Mouse (Mus musculus) left cerebral cortex, postnatal 36 days (tissue): ENCODE measurements at regions not wholly inside any gene's neighbourhood (a gene's known extent, or its start where the extent isn't known, plus 50 kb on each side); places are given as distances from the start of the nearest gene placed in this dataset.
"Not testable (repeated sequence)": the region's sequence is repeated elsewhere in the genome, so short reads cannot be mapped to it uniquely, and the experiment has no call there.

ENCODE experiments used
- DNase-seq, 2 experiments: peaks; one replicate each; pipeline ENCODE4 v3.0.0; 2021 to 2022; ENCODE audit warnings: low spot score in 2 of 2, mixed read lengths in 1 of 2
- intact Hi-C: fragments of 180-260 bp; cut with DNase I; formaldehyde crosslinking; loops from one replicate; pipeline ENCODE4 v1.15.1; 2025

DNA sequence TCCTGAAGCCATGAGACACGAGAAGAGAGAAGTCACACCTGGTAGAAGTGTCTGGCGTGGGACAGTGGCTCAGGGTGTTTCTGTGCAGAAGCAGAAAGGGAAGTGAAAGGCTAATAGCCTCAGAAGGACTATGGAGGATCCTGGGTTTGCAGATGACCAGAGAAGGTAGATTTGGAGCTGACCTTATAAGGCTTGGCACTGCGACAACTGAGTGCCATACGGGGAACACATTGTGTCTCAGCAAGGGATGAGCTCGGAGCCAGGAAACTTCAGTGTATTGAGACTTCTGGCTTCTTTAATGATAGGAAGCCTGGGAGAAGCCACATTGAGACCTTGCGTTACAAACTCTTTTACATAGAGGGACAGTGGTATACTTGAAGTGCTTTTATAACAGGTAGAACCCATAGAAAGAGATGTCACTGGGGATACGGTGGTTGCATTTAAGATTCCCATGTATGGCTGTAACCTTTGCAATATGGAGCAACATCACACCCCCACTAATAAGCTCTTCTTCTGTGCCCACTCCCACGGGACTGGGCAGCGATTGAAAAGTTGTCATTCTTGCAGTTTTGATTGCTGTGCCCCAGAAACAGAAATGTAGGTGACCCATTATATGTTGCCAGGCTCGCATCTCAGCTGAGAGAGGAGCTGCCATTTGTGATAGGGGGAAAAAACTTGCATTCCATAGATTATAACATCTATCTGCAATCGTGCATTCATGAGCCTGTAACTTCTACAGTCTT lies 61.8 kb upstream of the Dync1i1 start:
- intact Hi-C loops, result no loop called here
- no peak for DNase-seq

GRCm38 (mm10) chr6:5645150-5645732 lies 80.2 kb upstream of the Dync1i1 start:
- peak; percentile 65 to 75 for DNase-seq

GRCm38 (mm10) chr6:5634222-5634621 lies 91.2 kb upstream of the Dync1i1 start:
- DNase-seq, result no peak

More at GRCm38 (mm10) chr6:5645150-5645732, 80.2 kb upstream of the Dync1i1 start:
- intact Hi-C loops, result loop anchor here (1.0 kb wide), 2 partner anchors 80 to 157 kb away; partner anchors contain the start of gene Dync1i1

DNA sequence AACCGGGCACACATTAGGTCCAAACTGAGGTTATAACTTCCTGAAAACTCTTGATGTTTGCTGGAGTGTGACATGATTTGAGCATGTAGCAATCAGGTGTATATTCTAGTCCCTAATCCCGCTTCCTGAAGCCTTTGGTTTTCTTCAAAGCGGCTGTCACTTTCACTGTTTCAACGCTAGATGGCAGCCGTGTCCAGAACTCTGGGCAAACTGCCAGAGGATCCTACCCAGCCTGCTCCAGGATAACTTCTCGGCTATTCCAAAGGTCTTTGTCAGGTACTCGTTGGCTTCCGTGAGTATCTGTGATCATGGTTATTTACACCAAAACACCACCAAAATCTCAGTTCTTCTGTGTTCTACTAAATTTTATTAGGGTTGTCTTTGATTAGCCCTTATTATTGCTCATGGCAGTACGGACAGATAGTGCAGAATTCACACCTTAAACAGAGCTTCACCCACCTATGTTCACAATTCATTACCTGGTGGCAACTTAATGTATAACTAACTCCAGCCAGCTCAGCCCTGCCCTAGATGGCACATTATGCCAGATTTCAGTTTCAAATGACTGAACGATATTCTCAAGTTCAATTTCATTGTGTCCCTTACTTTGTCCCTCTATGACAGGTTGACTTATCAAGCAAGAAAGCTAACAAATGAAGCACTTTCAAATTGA lies 92.3 kb upstream of the Dync1i1 start:
- intact Hi-C loops, result no loop called here
- DNase-seq, result peak; percentile 38 to 49

More at GRCm38 (mm10) chr6:5634222-5634621, 91.2 kb upstream of the Dync1i1 start:
- intact Hi-C loops, result no loop called here

DNA sequence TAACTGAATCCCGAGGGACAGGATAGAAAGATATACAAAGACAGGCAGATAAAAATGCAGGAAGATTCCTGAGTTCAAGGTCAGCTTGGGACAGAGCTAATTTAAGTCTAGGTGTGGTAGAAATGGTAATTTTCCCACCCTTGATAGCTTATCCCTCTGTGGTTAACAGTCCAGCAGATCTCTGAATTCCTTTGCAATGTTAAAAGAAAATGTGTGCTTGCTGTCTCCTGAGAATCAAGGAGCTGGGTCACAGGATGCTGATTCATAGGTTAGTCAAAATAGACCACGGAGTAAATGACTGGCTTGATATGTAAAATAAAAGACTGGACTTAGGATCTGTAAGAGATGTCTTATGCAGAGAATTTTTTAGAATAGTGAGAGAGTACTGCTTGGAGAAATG lies 101.4 kb upstream of the Dync1i1 start:
- no peak for DNase-seq
- intact Hi-C loops, result no loop called here

DNA sequence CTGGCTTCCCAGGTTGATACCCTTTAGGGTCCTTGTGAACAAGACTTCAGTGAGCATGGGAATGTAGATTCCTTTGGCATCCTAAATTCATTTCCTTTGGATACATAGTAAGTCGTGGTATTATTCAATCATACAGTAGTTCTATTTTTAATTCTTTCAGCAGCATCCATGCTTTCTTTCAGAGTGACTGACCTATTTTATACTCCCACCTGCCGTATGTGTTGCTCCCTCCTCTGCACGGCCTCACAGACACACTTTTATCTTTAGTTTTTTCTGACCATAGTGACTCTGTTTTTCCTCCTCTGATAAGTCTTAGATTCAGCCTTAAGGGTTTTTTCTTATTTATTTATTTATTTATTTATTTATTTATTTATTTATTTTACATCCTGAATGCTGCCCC lies 103.9 kb upstream of the Dync1i1 start:
- DNase-seq, result no peak
- intact Hi-C loops, result no loop called here

DNA sequence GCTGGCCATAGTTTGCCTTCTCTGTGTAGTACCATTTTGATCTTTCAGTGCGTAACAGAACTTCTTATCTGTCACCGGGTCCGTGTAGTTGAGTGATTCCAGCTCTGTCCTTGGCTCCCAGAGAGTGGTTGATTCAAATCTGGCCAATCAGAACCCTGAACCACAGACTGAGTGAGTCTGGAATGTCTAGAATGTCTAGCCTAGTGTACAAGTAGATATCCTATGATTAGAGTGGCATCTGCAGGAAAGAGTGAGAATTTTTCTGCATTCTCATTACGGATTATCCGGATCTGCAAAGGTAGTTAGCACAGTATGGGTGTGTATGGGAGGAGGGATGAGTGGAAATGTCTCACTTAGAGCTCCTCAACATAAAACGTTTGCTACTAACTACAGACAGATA lies 97.9 kb upstream of the Pdk4 start:
- intact Hi-C loops, result no loop called here
- DNase-seq, result no peak

DNA sequence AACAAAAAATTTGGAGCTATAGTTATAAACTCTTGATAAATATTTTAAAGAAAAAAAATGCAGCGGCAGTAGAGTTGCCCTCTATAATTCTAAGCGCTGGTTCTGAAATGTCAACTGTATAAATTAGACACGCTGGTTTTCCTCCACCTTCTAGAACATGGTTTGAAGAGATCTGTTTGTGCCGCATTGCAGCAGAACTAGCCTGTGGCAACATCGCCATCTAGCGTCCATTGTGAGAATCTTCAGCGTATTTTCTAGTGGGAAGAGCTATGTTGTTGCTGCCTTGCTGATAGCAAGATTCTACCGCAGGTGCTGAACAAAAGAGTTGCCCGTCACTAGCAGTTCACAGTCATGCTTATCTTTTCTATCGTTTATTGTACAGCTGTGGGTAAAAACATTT lies 93.5 kb upstream of the Pdk4 start:
- intact Hi-C loops, result loop anchor here (1.0 kb wide), 1 partner anchor 178 kb away; no protein-coding TSS in a partner anchor
- peak; percentile 38 to 57 for DNase-seq

DNA sequence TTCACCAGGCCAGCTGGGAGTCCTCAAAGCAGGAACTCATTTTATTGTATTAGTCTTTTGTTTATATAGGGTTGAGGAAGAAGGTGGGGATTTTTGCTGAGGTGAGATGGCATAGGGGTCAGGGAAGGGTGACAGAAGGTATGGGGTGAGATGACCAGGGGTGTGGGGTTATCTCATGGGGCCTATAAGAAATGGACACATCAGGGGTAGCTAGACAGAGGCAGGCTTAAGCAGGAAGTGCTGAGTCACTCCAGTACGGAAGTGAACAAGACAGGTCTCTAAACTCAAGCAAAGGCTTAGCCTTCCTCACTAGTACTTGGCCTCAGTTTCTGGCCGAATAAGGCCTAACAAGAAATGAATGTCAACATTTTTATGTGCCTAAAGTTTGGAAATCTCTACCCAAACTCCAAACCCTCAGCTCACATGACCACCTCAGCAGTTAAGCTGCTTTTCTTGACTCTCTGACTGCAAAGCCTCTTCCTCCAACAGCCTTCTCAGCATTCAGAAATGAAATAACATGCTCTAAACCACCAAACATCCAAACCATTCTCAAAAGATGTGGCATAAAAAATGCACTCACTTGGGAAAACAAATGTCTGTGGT lies 86.9 kb upstream of the Pdk4 start:
- intact Hi-C loops, result no loop called here
- DNase-seq, result no peak

GRCm38 (mm10) chr6:5576891-5577290 lies 80.8 kb upstream of the Pdk4 start:
- intact Hi-C loops, DNase-seq: not testable (repeated sequence)

DNA sequence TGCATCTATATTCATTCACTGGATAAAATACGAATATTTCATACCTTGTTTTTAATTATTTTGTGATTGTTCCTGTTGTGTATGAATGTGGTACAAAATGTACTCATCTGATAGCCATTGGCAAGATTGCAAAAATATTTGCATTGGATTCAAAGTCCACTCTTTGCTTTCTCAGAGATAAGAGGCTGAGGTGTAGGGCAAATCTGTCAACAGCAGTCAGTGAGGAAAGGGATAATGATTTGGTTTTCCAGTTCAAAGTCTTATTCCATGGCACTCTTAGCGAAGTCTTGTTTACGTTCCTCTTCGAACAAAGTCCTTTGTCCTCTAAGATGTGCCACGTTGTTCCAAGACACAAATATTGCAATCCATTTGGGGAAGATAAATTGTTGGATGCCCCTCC lies 70.5 kb upstream of the Pdk4 start:
- intact Hi-C loops, result no loop called here
- no peak for DNase-seq

DNA sequence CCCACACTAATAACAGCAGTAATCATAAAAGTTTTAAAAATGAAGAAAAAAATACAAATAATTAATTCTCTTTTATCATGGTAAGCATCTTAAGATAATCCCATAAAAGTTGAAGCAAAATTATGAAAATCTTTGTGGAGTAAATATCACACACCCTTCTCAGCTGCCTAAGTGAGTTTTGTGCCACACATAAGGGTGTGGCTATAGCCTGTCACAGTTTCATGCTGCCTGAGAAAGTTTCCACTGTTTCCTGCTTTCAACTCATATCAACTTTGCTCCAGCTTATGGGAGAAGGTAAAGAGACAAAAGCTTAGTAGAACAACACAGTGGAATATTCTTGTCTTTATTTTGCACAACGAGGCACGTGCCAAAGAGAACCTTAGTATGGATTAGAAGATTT lies 68.9 kb upstream of the Pdk4 start:
- DNase-seq, result no peak
- intact Hi-C loops, result no loop called here

GRCm38 (mm10) chr6:5553703-5554394 lies 57.7 kb upstream of the Pdk4 start:
- DNase-seq, result no peak
- intact Hi-C loops, result no loop called here

GRCm38 (mm10) chr6:5550067-5550466 lies 54.0 kb upstream of the Pdk4 start:
- intact Hi-C loops, result no loop called here
- DNase-seq, result no peak
